Mouse (Mus musculus): ENCODE data around the gene Gm4871.

- TF ChIP-seq SMC3 (IDR thresholded peaks at IDR 0.05; ENCODE audit: low read depth, low read length) (no peak), USF2 (IDR thresholded peaks at IDR 0.05; ENCODE audit: borderline replicate concordance in 1 of 2, insufficient read depth in 1 of 2, low read depth in 1 of 2, low read length in 2 of 2) (no peak), KAT2A (conservative IDR thresholded peaks at IDR 0.05; ENCODE audit: low read depth, low read length) (no peak), CTCF (IDR thresholded peaks at IDR 0.05 in 2 of 3, conservative IDR thresholded peaks at IDR 0.05 in 1 of 3; ENCODE audit: control insufficient read depth in 1 of 3, insufficient read depth in 1 of 3, low read depth in 2 of 3, low read length in 3 of 3, poor library complexity in 1 of 3, severe bottlenecking in 1 of 3) (no peak)
Observed at GRCm38 (mm10) chr5:144989061-144989405, 43.5 kb downstream of the Gm4871 start.

Data from MEL (cell line).